Mouse (Mus musculus): ENCODE measurements around the gene Tmem117.

The Tmem117 gene

DNA sequence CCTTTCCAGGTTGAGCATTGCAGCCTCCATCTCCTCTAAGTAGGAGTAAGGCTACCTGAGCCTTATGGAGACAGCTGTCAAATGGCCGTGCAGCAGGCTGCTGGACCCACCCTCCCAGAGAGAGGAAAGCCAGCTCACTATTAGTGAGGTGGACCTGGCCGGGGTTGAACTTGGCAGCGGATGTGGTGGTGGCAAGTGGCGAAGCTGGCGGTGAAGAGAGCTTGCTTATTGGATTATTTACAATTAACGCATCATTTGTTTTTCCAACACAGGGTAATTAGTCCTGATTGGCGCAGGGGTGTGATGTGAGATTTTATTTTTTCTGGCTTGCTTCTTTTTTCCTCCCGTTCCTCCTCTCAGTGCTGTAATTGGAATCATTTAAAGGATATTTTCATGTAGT lies 19.4 kb downstream of the Tmem117 start:
- DNase-seq (ENCODE audit: low read depth, low spot score): no peak

DNA sequence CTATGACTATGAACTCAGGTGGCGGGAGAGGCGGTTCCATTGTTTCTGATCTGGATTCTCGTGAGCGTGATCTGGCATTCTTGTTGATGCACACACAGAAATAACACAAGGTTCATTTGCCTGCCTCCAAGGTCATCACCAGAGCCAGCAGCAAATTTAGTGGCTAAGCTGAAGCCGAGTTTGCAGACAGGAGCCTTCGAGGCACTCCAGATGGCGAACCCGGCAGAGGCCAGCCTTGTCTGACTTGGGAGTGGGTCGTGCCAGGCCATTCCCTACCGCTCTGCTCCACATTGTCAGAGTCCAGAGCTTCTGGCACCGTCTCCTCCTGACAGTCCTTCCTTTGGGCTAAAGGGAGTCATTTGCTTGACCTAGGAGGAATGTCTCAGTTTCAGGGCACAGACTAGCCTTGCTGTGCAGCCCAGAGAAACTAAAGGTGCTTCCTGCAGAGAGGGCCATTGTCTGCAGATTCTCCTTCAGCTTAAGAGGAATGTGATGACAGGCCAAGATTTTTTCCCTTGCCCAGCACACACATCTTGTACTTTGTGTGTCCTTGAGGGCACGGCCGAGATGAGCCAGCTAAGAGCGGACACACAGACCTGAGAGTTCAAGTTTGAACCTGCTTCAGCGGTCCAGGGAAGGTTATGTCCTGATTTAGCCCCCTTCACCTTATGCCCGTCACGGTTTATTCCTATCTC lies 20.2 kb downstream of the Tmem117 start:
- DNase-seq (ENCODE audit: low read depth, low spot score): no peak

DNA sequence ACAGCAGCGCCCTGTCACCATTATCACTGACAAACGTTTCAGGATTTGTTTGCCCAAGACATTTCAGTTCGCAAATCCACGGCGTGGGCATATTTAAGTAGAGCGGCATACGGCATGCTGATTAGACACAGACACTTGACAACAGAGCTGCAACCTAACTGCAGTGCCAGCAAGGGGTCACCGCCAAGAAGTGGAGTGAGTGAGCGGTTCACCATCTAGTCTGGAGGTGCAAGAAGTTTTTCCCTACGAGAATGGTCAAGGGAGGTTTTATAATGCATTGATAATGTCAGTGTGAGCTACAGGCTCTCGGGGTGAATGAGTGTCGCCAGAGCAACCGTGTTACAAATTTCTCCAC lies 20.7 kb downstream of the Tmem117 start:
- no peak for DNase-seq (ENCODE audit: low read depth, low spot score)

- no peak for DNase-seq (ENCODE audit: low read depth, low spot score)
These were observed 22.3 kb downstream of the Tmem117 start for GRCm38 (mm10) chr15:94651350-94651749.

DNA sequence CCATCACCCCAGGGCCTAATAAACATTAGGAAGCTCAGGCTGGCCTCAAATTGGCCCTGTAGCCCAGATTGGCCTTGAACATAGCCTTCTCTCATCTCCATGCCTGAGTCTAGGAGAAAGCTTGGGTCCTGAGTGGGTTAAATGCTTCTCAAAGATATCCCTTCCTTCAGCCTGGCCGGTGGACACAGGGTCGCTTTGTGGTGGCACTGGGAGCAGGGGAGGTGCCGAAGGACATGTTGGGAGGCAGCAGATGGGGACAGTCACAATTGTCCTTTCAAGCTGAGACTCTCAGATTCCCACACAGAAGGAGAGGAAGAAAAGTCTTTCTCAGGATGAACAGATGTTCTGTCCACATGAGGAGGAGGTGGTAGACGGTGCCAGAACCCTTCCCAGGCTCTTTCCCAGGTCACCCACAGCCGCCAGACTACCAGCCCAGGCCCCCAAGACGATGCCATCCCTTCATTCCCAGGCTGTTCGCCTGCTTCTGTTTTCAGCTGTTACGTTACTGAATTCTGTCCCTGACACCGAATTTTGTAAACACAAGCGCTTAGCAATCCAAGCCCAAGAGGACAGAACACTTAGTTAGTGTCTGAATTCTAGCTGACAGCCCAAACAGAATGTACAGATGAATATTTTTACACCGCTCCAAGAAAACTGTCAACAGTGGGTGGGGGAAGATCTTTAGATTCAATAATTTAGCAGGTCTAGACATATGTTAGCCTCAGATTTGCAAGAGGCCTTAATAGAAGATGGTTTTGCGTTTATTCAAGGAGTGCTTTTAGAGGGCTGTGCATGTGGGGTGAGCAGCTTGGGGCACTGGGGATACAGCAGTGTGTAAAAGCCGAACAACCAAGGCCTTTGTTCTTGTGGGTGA lies 23.2 kb downstream of the Tmem117 start:
- no peak for DNase-seq (ENCODE audit: low read depth, low spot score)

GRCm38 (mm10) chr15:94652843-94653206 lies 23.8 kb downstream of the Tmem117 start:
- DNase-seq (ENCODE audit: low read depth, low spot score): no peak

DNA sequence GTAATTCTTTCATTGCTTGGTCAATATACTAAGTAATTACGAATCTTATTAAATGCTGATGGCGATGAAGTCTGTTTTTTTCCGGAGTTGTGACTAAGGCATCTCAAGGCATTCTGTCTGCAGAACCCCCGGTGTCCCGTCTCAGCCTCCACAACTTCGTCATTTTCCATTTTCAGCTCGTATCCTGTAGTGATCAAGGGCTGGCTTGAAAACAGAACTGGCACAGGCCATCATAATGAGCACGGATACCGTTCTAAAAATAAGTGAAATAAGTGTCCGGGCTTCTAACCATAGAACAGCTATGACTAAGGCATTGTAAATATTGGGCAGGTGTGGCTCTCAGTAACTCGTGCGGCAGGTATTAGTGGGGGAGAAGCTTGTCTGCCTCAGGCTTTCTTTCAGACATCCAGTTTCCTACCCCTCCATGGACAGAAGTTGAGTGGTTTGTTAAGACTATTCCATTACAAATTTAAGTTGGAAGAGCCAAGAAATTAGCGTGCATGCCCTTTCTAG lies 26.8 kb downstream of the Tmem117 start:
- DNase-seq (ENCODE audit: low read depth, low spot score): no peak

DNA sequence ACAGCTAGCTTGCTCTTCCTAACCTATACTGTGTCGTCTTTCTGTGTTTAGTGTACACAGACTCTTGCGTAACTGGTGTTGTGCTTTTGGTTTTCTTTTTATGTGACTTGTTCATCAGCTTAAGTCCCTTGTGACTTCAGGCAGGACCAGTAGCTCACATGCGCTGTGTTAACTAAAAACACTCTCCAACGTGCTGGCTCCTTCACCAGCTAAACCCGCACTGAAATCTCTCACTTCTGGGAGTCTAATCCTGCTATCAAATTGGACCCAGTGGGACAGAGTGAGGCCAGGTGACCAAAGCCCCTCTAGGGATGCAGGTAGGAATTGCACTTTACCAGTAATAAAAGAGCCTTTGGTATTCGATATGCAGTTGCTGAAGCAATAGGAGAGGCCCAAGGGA lies 28.9 kb downstream of the Tmem117 start:
- DNase-seq (ENCODE audit: low read depth, low spot score): no peak

DNA sequence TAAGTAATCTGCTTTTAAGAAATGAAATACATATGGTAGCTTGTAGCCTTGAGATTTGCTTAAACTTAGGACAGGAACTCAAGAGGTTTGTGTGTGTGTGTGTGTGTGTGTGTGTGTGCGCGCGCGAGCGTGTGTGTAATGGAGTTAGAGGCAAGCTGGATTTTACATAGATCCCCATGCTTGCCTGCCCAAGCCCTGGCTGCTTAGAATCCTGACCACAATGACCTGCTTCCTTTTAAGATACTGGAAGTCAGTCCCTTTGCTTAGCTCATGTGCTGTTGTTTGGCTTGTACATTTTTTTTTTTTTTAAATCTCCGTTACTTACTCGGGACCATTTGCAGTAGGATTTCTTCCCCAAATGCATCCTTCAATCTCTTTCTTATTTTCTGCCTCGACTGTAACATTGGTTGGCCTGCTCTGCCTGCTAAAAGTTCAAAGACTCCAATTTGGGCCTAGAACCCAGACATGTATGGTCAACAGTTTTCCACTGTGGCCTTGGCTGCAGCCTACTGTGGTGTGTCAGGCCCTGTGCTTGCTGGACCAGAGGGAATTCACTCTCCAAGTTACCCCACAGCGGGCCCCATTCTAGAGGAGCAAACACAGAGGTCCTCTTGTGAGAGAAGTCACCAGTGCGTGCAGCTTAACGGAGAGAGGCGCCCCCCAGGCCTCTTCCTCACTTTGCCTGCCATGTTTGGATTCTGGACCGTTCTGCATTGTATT lies 29.5 kb downstream of the Tmem117 start:
- DNase-seq (ENCODE audit: low read depth, low spot score): no peak

DNA sequence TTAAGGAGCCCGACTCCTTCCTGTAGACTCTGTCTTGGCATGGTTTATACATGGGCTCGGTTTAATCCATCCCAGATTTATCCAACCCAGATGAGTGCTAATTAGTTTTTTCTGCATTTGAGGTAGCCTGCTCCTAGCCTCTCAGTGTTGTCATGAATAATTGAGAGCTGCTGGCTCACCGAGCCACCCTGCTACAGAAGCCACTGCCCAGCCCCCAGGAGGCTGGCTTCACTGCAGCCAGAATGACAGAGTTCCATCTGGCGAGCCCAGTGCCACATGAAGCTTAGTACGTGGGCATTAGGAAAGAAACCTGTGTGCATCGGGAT lies 30.0 kb downstream of the Tmem117 start:
- no peak for DNase-seq (ENCODE audit: low read depth, low spot score)

- no peak for DNase-seq (ENCODE audit: low read depth, low spot score)
These were observed 31.9 kb downstream of the Tmem117 start for GRCm38 (mm10) chr15:94660913-94661312.

DNA sequence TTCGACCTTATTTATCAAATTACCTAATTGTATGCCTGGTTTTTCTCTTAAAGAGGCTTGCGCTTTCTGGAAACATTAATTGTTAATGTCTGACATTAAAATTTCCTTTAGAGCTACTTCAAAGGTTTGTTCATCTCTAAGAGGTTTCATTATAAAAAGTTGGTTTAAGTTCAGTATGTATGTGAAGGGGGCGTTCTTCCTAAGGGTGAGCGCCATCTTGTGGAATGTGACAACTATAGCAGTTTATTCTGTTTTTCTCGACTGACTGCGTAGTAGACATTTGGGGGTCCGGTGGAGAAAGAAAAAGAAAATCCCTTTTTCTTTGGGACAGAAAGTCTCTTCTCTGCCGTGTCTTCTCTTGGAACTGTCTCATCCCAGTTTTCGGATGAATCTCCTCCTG lies 32.4 kb downstream of the Tmem117 start:
- peak; percentile 64 for DNase-seq (ENCODE audit: low read depth, low spot score)

DNA sequence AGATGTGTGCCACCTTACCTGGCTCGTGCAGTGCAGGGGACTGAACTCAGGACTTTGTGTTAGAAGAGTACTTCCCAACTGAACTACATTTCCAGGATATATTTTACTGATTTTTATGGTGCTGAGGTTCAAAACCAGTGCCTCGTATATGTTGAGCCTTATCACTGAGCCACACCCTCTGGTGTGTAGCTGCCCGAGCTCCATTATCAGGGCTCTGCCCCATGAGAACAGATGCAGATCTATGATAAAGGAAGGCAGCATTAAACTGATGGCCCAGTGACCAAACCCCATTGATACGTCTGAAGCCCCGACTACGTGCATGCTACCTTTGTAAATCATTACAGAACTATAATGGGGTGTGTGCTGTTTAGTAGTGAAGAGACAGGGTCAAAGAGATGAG lies 35.6 kb downstream of the Tmem117 start:
- DNase-seq (ENCODE audit: low read depth, low spot score): no peak

DNA sequence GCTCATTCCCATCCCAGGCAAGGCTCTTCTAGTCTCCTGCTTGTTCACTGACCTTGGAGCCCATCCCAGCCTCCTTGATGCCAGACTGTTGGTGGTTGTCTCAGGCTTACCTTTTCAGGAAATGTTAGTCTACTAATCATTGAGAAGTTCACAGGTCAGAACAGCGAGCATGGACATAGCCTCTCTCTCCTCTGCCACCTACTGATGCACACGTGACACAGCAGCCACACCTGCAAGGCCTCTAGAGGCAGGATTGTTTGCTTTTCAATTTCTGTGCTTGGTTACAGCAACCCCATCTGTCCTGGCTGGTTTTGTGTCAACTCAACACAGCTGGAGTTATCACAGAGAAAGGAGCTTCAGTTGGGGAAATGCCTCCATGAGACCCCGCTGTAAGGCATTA lies 52.1 kb downstream of the Tmem117 start:
- DNase-seq (ENCODE audit: low read depth, low spot score): no peak

GRCm38 (mm10) chr15:94684269-94684668 lies 55.2 kb downstream of the Tmem117 start:
- no peak for DNase-seq (ENCODE audit: low read depth, low spot score)

- no peak for DNase-seq (ENCODE audit: low read depth, low spot score)
These were observed 58.1 kb downstream of the Tmem117 start for GRCm38 (mm10) chr15:94687176-94687575.

DNA sequence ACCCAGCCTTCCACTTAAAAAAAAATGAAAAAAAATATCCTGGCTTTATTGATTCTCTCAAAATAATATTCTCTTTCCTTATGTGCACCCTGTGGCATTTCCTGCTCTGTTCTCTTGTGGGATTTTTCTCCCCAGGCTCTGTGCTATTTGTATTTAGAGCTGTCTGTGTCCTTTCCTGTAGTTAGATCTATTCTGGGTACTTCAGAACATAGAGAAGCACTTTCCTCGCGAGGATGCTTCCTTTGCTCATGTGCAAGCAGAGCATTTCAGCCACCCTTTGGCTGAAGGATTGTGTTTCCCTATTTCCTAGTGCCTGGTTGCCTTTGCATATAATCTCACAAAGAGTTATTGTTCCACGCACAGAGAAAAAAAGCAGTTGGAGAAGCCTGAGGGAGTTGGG lies 58.6 kb downstream of the Tmem117 start:
- no peak for DNase-seq (ENCODE audit: low read depth, low spot score)

DNA sequence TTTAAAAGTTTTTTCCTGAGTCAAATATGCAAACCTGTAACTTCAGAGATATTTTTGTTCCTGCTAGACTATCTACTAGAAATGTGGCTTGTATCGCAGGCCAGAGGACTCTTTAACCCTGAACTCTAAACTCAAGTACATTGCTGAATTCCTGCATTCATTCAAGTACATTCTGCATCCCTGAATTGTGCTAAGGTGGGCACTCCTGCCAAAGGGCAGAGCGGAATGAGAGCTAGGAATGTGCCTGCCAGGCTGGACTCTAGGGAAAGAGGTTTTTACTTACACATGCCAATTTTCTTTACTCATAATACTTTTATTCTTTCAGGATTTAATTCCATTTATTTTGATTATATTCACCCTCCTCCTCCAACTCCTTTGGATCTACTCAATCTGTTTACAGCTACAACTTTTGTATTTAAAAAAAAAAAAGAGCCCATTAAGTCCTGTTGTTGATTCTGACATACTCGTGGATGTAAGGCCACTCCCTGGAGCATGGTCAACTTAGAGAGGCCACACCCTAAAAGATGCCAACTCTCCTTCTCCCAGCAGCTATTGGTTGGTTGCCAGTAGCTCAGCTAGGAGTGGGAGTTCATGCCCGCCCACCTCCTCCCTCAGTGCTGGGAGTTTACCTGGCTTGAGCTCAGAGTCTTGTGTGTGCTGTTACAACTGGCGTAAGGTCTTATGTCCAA lies 60.3 kb downstream of the Tmem117 start:
- no peak for DNase-seq (ENCODE audit: low read depth, low spot score)

- DNase-seq (ENCODE audit: low read depth, low spot score): no peak
These were observed 60.8 kb downstream of the Tmem117 start for GRCm38 (mm10) chr15:94689884-94690231.

GRCm38 (mm10) chr15:94722759-94723158 lies 93.7 kb downstream of the Tmem117 start:
- peak; percentile 65 for DNase-seq (ENCODE audit: low read depth, low spot score)

DNA sequence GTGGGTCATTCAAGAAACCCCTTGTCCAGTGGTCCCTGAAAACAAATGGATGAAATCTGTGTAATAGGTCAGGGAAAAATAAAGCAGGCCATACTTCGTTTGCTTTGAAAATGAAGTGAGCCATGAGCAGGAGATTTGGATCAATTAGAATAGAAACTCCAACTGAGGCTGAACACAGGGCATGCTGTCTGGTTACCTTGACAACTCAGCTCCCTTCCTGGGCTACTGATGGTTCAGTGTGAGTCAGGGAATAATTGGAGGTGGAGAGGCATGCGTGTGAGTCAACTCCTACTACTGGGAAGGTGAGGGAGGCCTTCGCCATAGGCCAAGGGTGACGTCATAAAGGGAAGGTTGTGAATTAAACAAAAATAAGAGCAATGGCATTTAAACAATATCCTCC lies 103.1 kb downstream of the Tmem117 start:
- no peak for DNase-seq (ENCODE audit: low read depth, low spot score)

DNA sequence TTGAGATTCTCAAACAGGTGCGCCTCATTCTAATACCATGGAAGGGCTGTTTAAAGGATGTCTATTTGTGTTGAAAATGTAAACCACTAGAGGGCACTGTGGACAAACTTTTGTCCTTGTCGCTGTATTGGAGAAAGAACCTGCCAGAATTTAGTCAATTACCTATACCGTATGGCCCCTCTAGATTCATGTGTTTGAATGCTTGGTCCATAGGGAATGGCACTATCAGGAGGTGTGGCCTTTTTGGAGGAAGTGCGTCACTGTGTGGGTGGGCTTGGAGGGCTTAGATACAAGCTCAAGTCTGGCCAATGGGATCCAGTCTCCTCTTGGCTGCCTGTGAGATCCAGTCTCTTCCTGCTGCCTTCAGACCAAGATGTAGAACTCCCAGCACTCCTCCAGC lies 140.2 kb downstream of the Tmem117 start:
- DNase-seq (ENCODE audit: low read depth, low spot score): peak; percentile 78

All from forelimb bud, embryonic 11.5 days (tissue).